In the genomic region with DNA sequence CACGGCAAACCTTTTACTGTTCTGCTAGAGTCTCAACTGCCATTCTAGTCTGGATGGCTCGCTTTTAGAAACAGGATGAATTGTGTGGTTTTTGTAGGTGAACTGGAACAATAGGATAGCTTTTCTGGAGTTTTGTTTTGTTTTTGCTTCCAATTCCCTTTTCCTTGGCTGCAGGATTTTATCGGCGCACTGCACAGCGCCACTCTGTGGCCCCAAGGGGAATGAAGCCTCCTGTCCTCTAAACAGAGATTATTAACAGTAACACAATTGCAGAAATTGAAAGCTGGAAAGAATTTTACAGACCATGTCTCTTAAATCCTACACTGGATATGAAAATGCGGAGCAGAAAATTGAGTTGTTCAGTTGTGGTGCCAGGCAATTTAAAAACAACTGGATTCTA, we compare ENCODE assay signal across 8 mouse cellular contexts. TPM values are rescaled to one million over a fixed set of nuclear protein-coding genes. Genes with fewer than 3 reads are reported as not detected.
DNase-seq lines count a peak whose midpoint lies in the region; TF ChIP-seq lines count a peak whose summit lies in the region.
"Had no signal": no experiment of that assay in that cellular context is flagged by ENCODE, and none has a peak within 500 bp of the region (broad histone marks: within the 10 kb centered on the region; RNA-seq: fewer than 3 reads in every experiment).

No protein-coding gene starts in this region.

- TF ChIP-seq POLR2A in cortical plate, adult 2 months (IDR thresholded peaks at IDR 0.05; ENCODE audit: extremely low read depth, insufficient read depth, low read length), result no peak

- H3K27ac ChIP-seq in cortical plate, adult 2 months (ENCODE audit: insufficient read depth, low read length), result no peak overlapping the region
- H3K27ac ChIP-seq: embryonic facial prominence, embryonic 13.5 days had no signal

- H3K9me3 ChIP-seq in E14TG2a.4 (ENCODE audit: low read length), result no peaks in the 10 kb centered on the region
- H3K9me3 ChIP-seq: embryonic facial prominence, embryonic 13.5 days had no signal

- H3K4me3 ChIP-seq in E14TG2a.4 (replicated peaks; ENCODE audit: low read length), result no peak overlapping the region
- H3K4me3 ChIP-seq in cortical plate, adult 2 months (ENCODE audit: insufficient read depth, low read length), result no peak overlapping the region
- H3K4me3 ChIP-seq: embryonic facial prominence, embryonic 13.5 days had no signal

- DNase-seq in kidney, postnatal 10 days, result peak; percentile 51
- DNase-seq in kidney, adult 11 months, result no peak
- DNase-seq in 416B (ENCODE audit: low read depth), result peak; percentile 28
- DNase-seq in ovary, adult 18-20 months (ENCODE audit: low spot score), result no peak
- DNase-seq in urinary bladder, postnatal 14 days (ENCODE audit: low spot score), result no peak

- H3K4me1 ChIP-seq in E14TG2a.4 (replicated peaks; ENCODE audit: low read depth, low read length), result no peaks in the 10 kb centered on the region
- no peaks in the 10 kb centered on the region for H3K4me1 ChIP-seq in cortical plate, adult 2 months (ENCODE audit: control insufficient read depth, insufficient read depth, low read length)
- H3K4me1 ChIP-seq: embryonic facial prominence, embryonic 13.5 days had no signal

- H3K27me3 ChIP-seq in E14TG2a.4 (ENCODE audit: insufficient read depth, low read length), result no peaks in the 10 kb centered on the region

- peak; percentile 97 for TF ChIP-seq CTCF in E14TG2a.4 (conservative IDR thresholded peaks at IDR 0.05; ENCODE audit: low read length)
- TF ChIP-seq CTCF in cortical plate, adult 2 months (IDR thresholded peaks at IDR 0.05; ENCODE audit: extremely low read depth, insufficient read depth, low read length), result peak; percentile 79

- no peaks in the 10 kb centered on the region for H3K36me3 ChIP-seq in E14TG2a.4 (ENCODE audit: insufficient read depth, low read length)
- H3K36me3 ChIP-seq: embryonic facial prominence, embryonic 13.5 days had no signal

RNA-seq across cellular contexts. Expression of gene Jhy, which starts 18.6 kb away (rescaled TPM):
- 0.10 and 0.19 TPM in 2 replicates for polyA plus RNA-seq in cortical plate, adult 2 months (2012; rRNA removed)
- polyA plus RNA-seq: embryonic facial prominence, embryonic 13.5 days had no signal

RNA-seq across cellular contexts. Expression of gene Crtam, which starts 21.9 kb away (rescaled TPM):
- polyA plus RNA-seq in cortical plate, adult 2 months (2012; rRNA removed), result 0.06 TPM in 1 of 2 replicates, not detected in the other

Comparison
In these comparisons a context has a peak if more than half of its experiments do, and no peak if none do; other contexts are left out.
1. DNase-seq: peak in kidney, postnatal 10 days (single experiment) and 416B (single experiment); none in kidney, adult 11 months (single experiment), ovary, adult 18-20 months (single experiment) and urinary bladder, postnatal 14 days (single experiment).